Mouse (Mus musculus) limb, embryonic 15.5 days (tissue): ENCODE measurements around the gene Irf7. TPM values are rescaled to one million over a fixed set of nuclear protein-coding genes. Genes with fewer than 3 reads are reported as not detected.

Experiments
- ATAC-seq: fragments of 200-750 bp; cut with Nextera tagmentation; 2 replicates; pipeline ENCODE4 v1.8.0; 2017; ENCODE audit warnings: low read depth, moderate TSS enrichment; ENCODE audit not compliant: insufficient number of reproducible peaks, low FRiP score, low TSS enrichment
- H3K27ac ChIP-seq: fragments of 300-500 bp; sonication (generic); 2 replicates; pipeline ENCODE4 v1.5.1; 2015; ENCODE audit warnings: moderate library complexity, mild to moderate bottlenecking, inconsistent platforms
- H3K27me3 ChIP-seq: fragments of 300-500 bp; sonication (generic); 2 replicates; pipeline ENCODE4 v1.6.1; 2015; ENCODE audit warnings: inconsistent platforms
- H3K36me3 ChIP-seq: fragments of 300-500 bp; sonication (generic); 2 replicates; pipeline ENCODE4 v1.6.1; 2015; ENCODE audit warnings: inconsistent platforms
- H3K4me1 ChIP-seq: fragments of 300-500 bp; sonication (generic); 2 replicates; pipeline ENCODE4 v1.6.1; 2015; ENCODE audit warnings: inconsistent platforms
- H3K4me2 ChIP-seq: fragments of 300-500 bp; sonication (generic); 2 replicates; pipeline ENCODE4 v1.6.1; 2015; ENCODE audit warnings: mild to moderate bottlenecking, inconsistent platforms
- H3K4me3 ChIP-seq: fragments of 300-500 bp; sonication (generic); 2 replicates; pipeline ENCODE4 v1.5.1; 2015; ENCODE audit warnings: mild to moderate bottlenecking, inconsistent platforms
- H3K9ac ChIP-seq: fragments of 300-500 bp; sonication (generic); 2 replicates; pipeline ENCODE4 v1.6.1; 2015; ENCODE audit warnings: inconsistent platforms
- H3K9me3 ChIP-seq: fragments of 300-500 bp; sonication (generic); 2 replicates; pipeline ENCODE4 v1.6.1; 2016; ENCODE audit warnings: inconsistent platforms
- WGBS: fragments of 180-500 bp; shearing (Covaris S2); methylation state at CpG from one replicate; pipeline ENCODE4 v1.1.7; 2015; 5-methylcytosine and 5-hydroxymethylcytosine counted together
- polyA plus RNA-seq: library from polyadenylated mRNA; unstranded; fragments of >200 nt; fragmentation: Nextera tagmentation; extraction: Ambion mirVana; gene quantifications from 2 replicates; pipeline ENCODE4 v1.2.1, GENCODE M21; 2015

Irf7 gene
- 3.1 and 3.4 TPM in 2 replicates for polyA plus RNA-seq

DNA sequence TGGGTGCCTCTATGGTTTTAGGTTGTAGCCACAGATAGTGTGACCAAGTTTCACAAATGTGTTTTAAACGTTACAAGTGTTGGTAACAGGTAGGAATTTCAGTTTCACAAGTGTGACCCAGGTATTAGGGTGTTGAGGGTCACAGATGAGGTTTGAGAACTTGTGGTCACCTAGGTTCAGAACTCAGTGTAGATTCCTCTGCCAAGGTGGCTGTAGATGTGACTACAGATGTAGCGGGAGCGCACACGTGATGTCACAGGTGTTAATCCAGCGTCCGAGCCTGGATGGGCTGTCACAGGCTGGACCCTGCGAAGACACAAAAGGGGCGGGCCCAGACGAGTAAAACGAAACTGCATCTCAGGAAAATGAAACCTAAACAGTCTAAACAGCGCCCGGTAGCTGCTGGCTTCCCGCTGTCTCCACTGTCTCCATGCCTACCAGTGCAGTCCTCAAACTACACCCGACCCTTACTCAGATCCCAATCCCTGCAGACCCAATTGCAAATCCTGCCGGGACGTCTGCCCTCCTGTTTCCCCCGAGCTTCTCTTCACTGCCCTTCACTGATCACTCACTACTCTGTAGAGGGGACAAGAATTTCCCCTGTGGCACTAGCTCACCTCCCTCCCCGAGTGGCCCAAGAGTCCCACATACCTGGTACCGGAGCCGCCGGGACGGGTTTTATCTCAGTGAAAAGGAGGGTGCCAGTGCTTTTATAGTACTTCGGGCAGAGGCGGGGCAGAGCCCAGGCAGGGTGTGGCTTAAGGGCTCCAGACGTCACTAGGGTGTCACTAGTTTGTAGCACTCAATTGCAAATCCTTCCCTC is at the start of gene Irf7:
TSS of gene Irf7 (minus strand) at position 743 of the 823 bp plus-strand sequence.
- ATAC-seq = 0 out of 2 replicates have a peak, but pooled peaks have one; percentile 13
- Histone ChIP-seq H3K9me3 (no peaks in the 10 kb centered on the region), H3K36me3 (peaks cover 32% of the 10 kb centered on the region), H3K4me2 (peak within 1 kb of the TSS; percentile 77), H3K9ac (peak within 1 kb of the TSS; percentile 39; the same call in 1 of the 2 replicates), H3K4me1 (peaks cover 18% of the 10 kb centered on the region), H3K4me3 (peak within 1 kb of the TSS; percentile 50), H3K27me3 (no peaks in the 10 kb centered on the region), H3K27ac (no peak within 1 kb of the TSS)
- 11% methylated on average over 25 of the region's 25 CpGs for WGBS

DNA sequence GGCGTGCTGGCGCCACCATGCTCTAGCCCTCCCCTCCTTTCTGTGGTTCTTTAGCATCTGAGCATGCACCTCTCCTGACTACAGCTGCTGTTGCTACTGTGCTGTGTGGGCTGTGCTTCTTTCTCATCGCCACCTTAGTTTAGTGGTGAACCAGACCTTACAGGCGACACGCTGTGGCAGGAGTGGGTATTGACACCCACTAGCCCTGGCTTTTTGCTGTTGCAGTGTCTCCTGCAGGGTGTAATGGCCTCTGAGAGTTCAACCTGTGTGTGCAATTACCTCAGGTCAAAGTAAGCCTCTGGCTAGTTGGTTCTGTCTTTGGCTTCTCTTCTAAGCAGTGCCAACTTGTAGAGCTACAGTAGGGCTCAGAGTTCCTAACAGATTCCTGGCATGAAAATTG is 49.7 kb upstream of the Irf7 start:
- H3K4me3 ChIP-seq = no peak overlapping the region
- H3K4me1 ChIP-seq = no peaks in the 10 kb centered on the region
- H3K27ac ChIP-seq = no peak overlapping the region
- H3K36me3 ChIP-seq = peaks cover 94% of the 10 kb centered on the region
- WGBS = 79% methylated on average over 5 of the region's 5 CpGs
- no peak overlapping the region for H3K9ac ChIP-seq
- H3K4me2 ChIP-seq = no peak overlapping the region
- no peaks in the 10 kb centered on the region for H3K27me3 ChIP-seq
- H3K9me3 ChIP-seq = no peaks in the 10 kb centered on the region
- no peak for ATAC-seq

DNA sequence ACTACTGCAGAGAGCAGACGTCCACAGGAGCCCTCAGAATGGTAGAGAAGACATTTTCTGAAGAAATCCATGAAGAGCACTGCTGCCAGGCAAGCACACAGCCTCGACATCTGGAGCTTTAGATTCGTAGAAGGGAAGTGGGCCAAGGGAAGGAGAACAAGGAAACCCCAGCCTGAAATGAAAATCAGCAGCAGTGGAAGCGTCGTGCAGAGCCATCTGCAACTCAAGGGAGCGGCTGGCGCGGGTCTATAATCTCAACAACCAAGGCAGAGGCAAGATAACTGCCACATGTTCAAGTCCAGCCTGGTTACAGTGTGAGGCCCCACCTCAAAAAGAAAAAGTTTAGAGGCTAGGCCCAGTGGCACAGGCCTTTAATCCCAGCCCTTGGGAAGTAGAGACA is 48.8 kb upstream of the Irf7 start:
- Histone ChIP-seq H3K36me3 (peaks cover 94% of the 10 kb centered on the region), H3K4me3 (no peak overlapping the region), H3K9me3 (no peaks in the 10 kb centered on the region), H3K27ac (no peak overlapping the region), H3K4me1 (no peaks in the 10 kb centered on the region), H3K9ac (no peak overlapping the region), H3K27me3 (no peaks in the 10 kb centered on the region), H3K4me2 (no peak overlapping the region)
- WGBS = 81% methylated on average over 8 of the region's 8 CpGs
- ATAC-seq = no peak

DNA sequence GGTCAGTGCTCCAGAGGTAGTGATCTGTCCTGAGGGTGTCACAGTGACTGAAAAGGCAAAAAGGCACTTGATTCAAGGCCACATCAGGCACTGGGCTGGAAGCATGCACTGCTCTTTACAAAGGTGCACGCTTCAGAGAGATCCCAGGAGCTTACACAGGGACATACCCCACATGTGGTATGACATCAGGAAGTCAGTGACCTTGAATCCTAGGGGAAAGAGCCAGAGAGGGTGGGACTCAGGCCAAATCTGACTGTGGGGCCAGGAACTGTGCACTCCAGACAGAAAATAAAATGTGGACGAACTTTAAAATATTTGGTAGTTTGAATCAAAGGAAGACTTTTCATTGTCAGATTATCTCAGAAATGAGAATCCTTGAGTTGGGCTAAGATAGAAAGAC is 48.1 kb upstream of the Irf7 start:
- Histone ChIP-seq H3K4me3 (no peak overlapping the region), H3K9ac (no peak overlapping the region), H3K27me3 (no peaks in the 10 kb centered on the region), H3K9me3 (no peaks in the 10 kb centered on the region), H3K36me3 (peaks cover 96% of the 10 kb centered on the region), H3K4me1 (no peaks in the 10 kb centered on the region), H3K27ac (no peak overlapping the region), H3K4me2 (no peak overlapping the region)
- WGBS = 93% methylated on average over 2 of the region's 2 CpGs
- ATAC-seq = no peak

DNA sequence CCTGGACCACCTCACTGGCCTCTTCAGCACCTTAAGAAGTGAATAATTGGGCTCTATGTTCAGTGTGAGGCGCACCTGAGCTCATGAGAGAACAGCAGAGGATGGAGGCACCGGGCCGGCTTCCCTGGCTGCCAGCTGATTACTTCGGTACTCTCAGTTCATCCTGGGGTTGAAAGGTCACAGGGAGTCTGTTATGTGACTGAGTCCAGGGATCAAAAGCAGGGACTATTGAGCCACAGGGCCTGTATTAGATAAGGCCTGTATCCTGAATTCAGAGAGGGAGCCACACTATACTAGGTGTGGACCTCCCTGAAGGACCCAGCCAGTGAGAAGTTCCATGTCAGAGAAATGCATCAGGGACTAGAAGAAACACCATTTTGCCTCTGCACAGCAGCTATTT is 38.3 kb upstream of the Irf7 start:
- H3K27ac ChIP-seq = no peak overlapping the region
- WGBS = 82% methylated on average over 4 of the region's 4 CpGs
- no peak for ATAC-seq
- H3K4me3 ChIP-seq = no peak overlapping the region
- peaks cover 94% of the 10 kb centered on the region for H3K36me3 ChIP-seq
- H3K27me3 ChIP-seq = no peaks in the 10 kb centered on the region
- no peaks in the 10 kb centered on the region for H3K9me3 ChIP-seq
- 0 out of 2 replicates have a peak, but pooled peaks cover 12% of the 10 kb centered on the region for H3K4me1 ChIP-seq
- no peak overlapping the region for H3K4me2 ChIP-seq
- no peak overlapping the region for H3K9ac ChIP-seq

DNA sequence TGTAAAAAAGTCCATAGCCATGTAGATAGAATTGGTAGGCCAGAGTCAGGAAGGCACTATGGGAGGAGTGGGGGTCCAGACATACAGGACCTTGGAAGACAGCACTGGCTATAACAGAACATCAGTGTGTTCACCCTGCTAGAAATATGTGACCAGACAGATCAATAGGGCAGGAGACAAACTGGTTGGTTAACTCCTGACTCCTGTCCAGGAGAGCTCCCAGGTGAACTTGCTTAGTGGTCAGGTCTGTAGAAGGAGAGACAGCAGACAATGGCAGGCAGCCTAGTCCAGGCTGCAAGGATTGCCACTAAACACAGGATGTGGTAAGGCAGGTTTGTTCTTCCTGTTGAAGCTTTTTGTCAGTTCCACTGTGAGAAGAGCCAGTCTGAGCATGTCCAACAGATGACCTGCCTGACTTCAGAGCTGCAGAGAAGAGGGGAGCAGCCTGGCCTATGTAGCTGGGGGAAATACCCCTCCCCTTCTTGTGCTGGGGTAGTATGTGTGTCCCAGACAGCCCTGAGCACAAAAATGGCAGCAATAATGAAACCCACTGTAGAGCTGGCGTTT is 36.5 kb upstream of the Irf7 start:
- 76% methylated on average over 1 of the region's 1 CpGs for WGBS
- 0 out of 2 replicates have a peak, but pooled peaks cover 7% of the 10 kb centered on the region for H3K4me1 ChIP-seq
- no peak overlapping the region for H3K27ac ChIP-seq
- no peak for ATAC-seq
- no peaks in the 10 kb centered on the region for H3K27me3 ChIP-seq
- H3K4me2 ChIP-seq = no peak overlapping the region
- no peak overlapping the region for H3K4me3 ChIP-seq
- peaks cover 82% of the 10 kb centered on the region for H3K36me3 ChIP-seq
- no peak overlapping the region for H3K9ac ChIP-seq
- H3K9me3 ChIP-seq = no peaks in the 10 kb centered on the region

DNA sequence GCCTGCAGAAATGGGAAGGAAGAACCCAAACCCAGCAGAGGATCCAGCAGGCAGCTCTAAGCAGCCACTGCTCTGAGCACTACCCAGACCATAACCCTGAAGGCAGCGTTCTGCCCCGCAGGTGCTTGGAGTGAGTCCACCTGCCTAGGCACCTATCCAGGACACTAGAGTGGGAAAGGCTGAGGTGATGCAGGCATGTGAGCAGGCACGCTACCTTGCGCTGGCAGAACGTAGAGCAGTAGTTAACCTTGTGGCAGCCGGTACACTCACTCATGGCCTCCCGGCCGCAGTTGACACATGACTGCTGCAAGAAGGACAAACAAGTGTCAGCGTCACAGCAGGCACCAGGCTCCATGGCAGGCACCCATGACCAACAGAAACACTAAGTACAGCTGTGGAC is 35.1 kb upstream of the Irf7 start:
- Histone ChIP-seq H3K36me3 (peaks cover 77% of the 10 kb centered on the region), H3K4me3 (no peak overlapping the region), H3K9me3 (no peaks in the 10 kb centered on the region), H3K27me3 (peaks cover 2% of the 10 kb centered on the region; the same call in 1 of the 2 replicates), H3K27ac (no peak overlapping the region), H3K4me1 (no peaks in the 10 kb centered on the region), H3K9ac (no peak overlapping the region), H3K4me2 (no peak overlapping the region)
- ATAC-seq = no peak
- 93% methylated on average over 9 of the region's 9 CpGs for WGBS

DNA sequence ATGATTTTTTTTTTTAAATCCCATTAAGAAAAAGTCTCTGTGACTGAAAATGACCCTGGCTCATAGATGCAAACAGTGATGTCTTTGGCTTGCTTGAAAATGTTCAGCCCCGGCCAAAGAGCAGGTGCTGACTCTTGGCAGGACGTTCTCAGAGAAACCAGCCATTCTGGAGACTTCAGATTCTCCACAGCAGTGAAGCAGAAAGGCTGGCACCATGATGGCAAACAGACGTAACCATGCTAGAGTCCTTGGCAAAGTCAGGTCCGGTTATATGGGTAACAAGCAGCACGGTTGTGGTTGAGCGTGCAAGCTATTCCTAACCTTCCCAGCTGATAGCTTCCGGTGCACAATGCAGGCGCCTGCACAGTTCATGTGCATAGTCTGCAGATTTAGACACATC is 32.9 kb upstream of the Irf7 start:
- peaks cover 23% of the 10 kb centered on the region for H3K27me3 ChIP-seq
- H3K4me1 ChIP-seq = peaks cover 4% of the 10 kb centered on the region
- H3K27ac ChIP-seq = no peak overlapping the region
- 90% methylated on average over 8 of the region's 8 CpGs for WGBS
- H3K36me3 ChIP-seq = peaks cover 55% of the 10 kb centered on the region
- no peak overlapping the region for H3K4me3 ChIP-seq
- H3K9ac ChIP-seq = no peak overlapping the region
- H3K9me3 ChIP-seq = no peaks in the 10 kb centered on the region
- ATAC-seq = no peak
- H3K4me2 ChIP-seq = no peak overlapping the region

DNA sequence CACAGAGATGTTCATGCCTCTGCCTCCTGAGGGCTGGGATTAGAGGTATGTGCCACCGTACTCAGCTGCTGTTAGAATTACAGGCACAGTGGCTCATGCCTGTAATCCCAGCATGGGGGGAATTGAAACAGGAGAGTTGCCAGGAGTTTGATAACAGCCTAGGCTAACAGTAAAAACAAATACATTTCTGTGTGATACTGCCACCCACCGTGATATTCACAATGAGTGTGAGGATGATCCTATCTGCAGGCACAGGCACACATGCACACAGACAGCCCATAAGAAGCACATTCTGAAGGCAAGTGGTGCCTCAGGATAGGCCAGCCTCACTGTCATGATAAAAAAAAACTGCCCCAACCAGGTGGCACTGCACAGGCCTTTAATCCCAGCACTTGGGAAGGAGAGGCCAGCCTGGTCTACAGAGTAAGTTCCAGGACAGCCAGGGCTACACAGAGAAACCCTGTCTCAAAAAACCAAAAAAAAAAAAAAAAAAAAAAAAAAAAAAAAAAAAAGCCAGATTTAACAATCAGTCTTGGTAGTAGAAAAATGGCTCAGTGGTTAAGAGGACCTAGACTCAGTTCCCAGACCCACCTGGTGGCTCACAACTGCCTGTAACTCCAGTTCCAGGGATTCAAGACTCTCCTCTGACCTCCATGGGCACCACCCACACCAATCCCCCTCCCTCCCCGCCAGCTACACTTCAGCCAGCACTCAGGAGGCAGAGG is 31.8 kb upstream of the Irf7 start:
- H3K27me3 ChIP-seq = peaks cover 34% of the 10 kb centered on the region
- H3K4me3 ChIP-seq = no peak overlapping the region
- ATAC-seq = no peak
- no peak overlapping the region for H3K9ac ChIP-seq
- H3K4me2 ChIP-seq = no peak overlapping the region
- H3K4me1 ChIP-seq = peaks cover 13% of the 10 kb centered on the region
- no peaks in the 10 kb centered on the region for H3K9me3 ChIP-seq
- WGBS = 80% methylated on average over 3 of the region's 3 CpGs
- no peak overlapping the region for H3K27ac ChIP-seq
- H3K36me3 ChIP-seq = peaks cover 44% of the 10 kb centered on the region

DNA sequence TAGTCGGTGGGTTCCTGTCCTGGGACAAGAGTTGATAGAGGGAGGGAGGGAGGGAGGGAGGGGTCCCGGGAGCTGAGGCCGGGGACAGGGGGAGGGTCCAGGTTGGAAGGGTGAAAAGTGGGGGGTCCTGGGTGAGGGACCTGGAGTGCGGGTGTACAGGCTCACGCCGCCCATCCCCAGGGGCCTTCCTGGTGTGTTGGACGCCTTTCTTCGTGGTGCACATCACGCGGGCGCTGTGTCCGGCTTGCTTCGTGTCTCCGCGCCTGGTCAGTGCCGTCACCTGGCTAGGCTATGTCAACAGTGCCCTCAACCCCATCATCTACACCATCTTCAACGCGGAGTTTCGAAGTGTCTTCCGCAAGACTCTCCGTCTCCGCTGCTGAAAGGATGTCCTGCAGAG is 28.2 kb upstream of the Irf7 start:
- peaks cover 29% of the 10 kb centered on the region for H3K4me1 ChIP-seq
- no peak for ATAC-seq
- no peaks in the 10 kb centered on the region for H3K9me3 ChIP-seq
- 8% methylated on average over 22 of the region's 22 CpGs for WGBS
- no peak overlapping the region for H3K27ac ChIP-seq
- peak overlapping the region; percentile 38 for H3K4me3 ChIP-seq
- peaks cover 54% of the 10 kb centered on the region for H3K27me3 ChIP-seq
- peak overlapping the region; percentile 35; the same call in 1 of the 2 replicates for H3K9ac ChIP-seq
- H3K36me3 ChIP-seq = peaks cover 13% of the 10 kb centered on the region
- H3K4me2 ChIP-seq = peak overlapping the region; percentile 84

DNA sequence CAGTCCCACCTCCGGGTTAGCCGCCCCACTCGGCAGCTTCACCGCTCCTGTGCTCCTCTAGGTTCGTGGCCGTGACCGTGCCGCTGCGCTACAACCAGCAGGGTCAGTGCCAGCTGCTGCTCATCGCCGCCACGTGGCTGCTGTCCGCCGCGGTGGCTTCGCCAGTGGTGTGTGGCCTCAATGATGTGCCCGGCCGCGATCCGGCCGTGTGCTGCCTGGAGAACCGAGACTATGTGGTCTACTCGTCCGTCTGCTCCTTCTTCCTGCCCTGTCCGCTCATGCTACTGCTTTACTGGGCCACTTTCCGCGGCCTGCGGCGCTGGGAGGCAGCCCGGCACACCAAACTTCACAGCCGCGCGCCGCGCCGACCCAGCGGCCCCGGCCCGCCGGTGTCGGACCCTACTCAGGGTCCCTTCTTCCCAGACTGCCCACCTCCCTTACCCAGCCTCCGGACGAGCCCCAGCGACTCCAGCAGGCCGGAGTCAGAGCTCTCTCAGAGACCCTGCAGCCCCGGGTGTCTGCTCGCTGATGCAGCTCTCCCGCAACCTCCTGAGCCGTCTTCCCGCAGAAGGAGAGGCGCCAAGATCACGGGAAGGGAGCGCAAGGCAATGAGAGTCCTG is 27.7 kb upstream of the Irf7 start:
- H3K4me2 ChIP-seq = peak overlapping the region; percentile 84
- H3K36me3 ChIP-seq = peaks cover 9% of the 10 kb centered on the region
- H3K4me1 ChIP-seq = peaks cover 29% of the 10 kb centered on the region
- peak overlapping the region; percentile 38 for H3K4me3 ChIP-seq
- peak overlapping the region; percentile 35; the same call in 1 of the 2 replicates for H3K9ac ChIP-seq
- H3K9me3 ChIP-seq = no peaks in the 10 kb centered on the region
- under 1% methylated on average over 53 of the region's 53 CpGs for WGBS
- no peak for ATAC-seq
- H3K27ac ChIP-seq = no peak overlapping the region
- H3K27me3 ChIP-seq = peaks cover 54% of the 10 kb centered on the region
